Mouse (Mus musculus) gastrocnemius, postnatal 36 days (tissue): ENCODE measurements around the gene Rab2b. TPM values are rescaled to one million over a fixed set of nuclear protein-coding genes. Genes with fewer than 3 reads are reported as not detected.
"Not testable (repeated sequence)": the region's sequence is repeated elsewhere in the genome, so short reads cannot be mapped to it uniquely, and the experiment has no call there.

Experiments used
- DNase-seq, 2 experiments: peaks; one replicate each; pipeline ENCODE4 v3.0.0; 2022
- intact Hi-C: fragments of 180-260 bp; cut with DNase I; formaldehyde crosslinking; loops from one replicate; pipeline ENCODE4 v1.15.1; 2025
- long read RNA-seq, 2 experiments: library from polyadenylated mRNA; stranded (forward); transcript quantifications; one replicate each; pipeline ENCODE4 v2.0.0; 2021
- total RNA-seq, 2 experiments: library from RNA; stranded (reverse); gene quantifications; 2 replicates each; pipeline ENCODE4 v1.2.3; 2021

The Rab2b gene
- total RNA-seq: 1 to 10 TPM; 2.0 to 3.0 TPM
- long read RNA-seq, experiment 1: 0 reads
- long read RNA-seq, experiment 2, partial matches to known transcripts: 0 of 2 reads
- long read RNA-seq, experiment 2, other reads (novel, unspliced or antisense): 1 of 2 reads

GRCm38 (mm10) chr14:52278932-52279746 lies at the start of gene Rab2b, which contains the start of gene Tox4:
TSS of gene Rab2b (minus strand) at chr14:52279545.
TSS of gene Tox4 (plus strand) at chr14:52279146.
- intact Hi-C loops: loop anchor here (2.0 kb wide), 1 partner anchor 22 kb away; the partner anchor contains the start of gene Chd8
- peak; percentile 97 for DNase-seq

- no peak for DNase-seq
- intact Hi-C loops: no loop called here
Measured at GRCm38 (mm10) chr14:52327910-52328812, 48.8 kb upstream of the Rab2b start, which contains the start of gene Sall2. TSS of gene Sall2 (minus strand) at chr14:52328762.

GRCm38 (mm10) chr14:52327375-52327901 lies 48.1 kb upstream of the Rab2b start:
- intact Hi-C loops: no loop called here
- no peak for DNase-seq

GRCm38 (mm10) chr14:52325890-52326289 lies 46.5 kb upstream of the Rab2b start:
- DNase-seq: no peak
- intact Hi-C loops: no loop called here

- intact Hi-C loops: loop anchor here (10.0 kb wide), 1 partner anchor 435 kb away; the partner anchor contains the start of gene Mettl17
Measured at GRCm38 (mm10) chr14:52319361-52319760, 40.0 kb upstream of the Rab2b start.

GRCm38 (mm10) chr14:52316441-52317225 lies 37.3 kb upstream of the Rab2b start:
- no peak for DNase-seq
- intact Hi-C loops: loop anchor here (10.0 kb wide), 1 partner anchor 432 kb away; the partner anchor contains the start of gene Mettl17

More at GRCm38 (mm10) chr14:52319361-52319760, 40.0 kb upstream of the Rab2b start:
- no peak for DNase-seq

GRCm38 (mm10) chr14:52315792-52316440 lies 36.6 kb upstream of the Rab2b start:
- intact Hi-C loops: loop anchor here (10.0 kb wide), 1 partner anchor 431 kb away; the partner anchor contains the start of gene Mettl17
- DNase-seq: peak; percentile 36 to 46

GRCm38 (mm10) chr14:52315283-52315780 lies 36.0 kb upstream of the Rab2b start:
- intact Hi-C loops: loop anchor here (10.0 kb wide), 1 partner anchor 431 kb away; the partner anchor contains the start of gene Mettl17
- DNase-seq: no peak

- intact Hi-C loops: loop anchor here (10.0 kb wide), 1 partner anchor 430 kb away; the partner anchor contains the start of gene Mettl17
- no peak for DNase-seq
Measured at GRCm38 (mm10) chr14:52314808-52315150, 35.4 kb upstream of the Rab2b start.

- DNase-seq: no peak
- intact Hi-C loops: loop anchor here (10.0 kb wide), 1 partner anchor 429 kb away; the partner anchor contains the start of gene Mettl17
Measured at GRCm38 (mm10) chr14:52313931-52314807, 34.8 kb upstream of the Rab2b start.

GRCm38 (mm10) chr14:52310906-52311305 lies 31.6 kb upstream of the Rab2b start:
- DNase-seq: no peak
- intact Hi-C loops: loop anchor here (10.0 kb wide), 1 partner anchor 426 kb away; the partner anchor contains the start of gene Mettl17

- DNase-seq: not testable (repeated sequence)
- intact Hi-C loops: loop anchor here (10.0 kb wide), 1 partner anchor 426 kb away; the partner anchor contains the start of gene Mettl17
Measured at GRCm38 (mm10) chr14:52310343-52310742, 31.0 kb upstream of the Rab2b start.

GRCm38 (mm10) chr14:52306100-52306499 lies 26.8 kb upstream of the Rab2b start:
- intact Hi-C loops: no loop called here
- no peak for DNase-seq

GRCm38 (mm10) chr14:52304644-52305271 lies 25.4 kb upstream of the Rab2b start, which contains the start of gene Mettl3:
TSS of gene Mettl3 (minus strand) at chr14:52305128.
- intact Hi-C loops: no loop called here

GRCm38 (mm10) chr14:52303517-52303916 lies 24.2 kb upstream of the Rab2b start:
- intact Hi-C loops, DNase-seq: not testable (repeated sequence)

More at GRCm38 (mm10) chr14:52304644-52305271, 25.4 kb upstream of the Rab2b start, which contains the start of gene Mettl3:
- peak; percentile 88 to 90 for DNase-seq

GRCm38 (mm10) chr14:52295558-52296264 lies 16.4 kb upstream of the Rab2b start:
- DNase-seq: no peak
- intact Hi-C loops: loop anchor here (5.0 kb wide), 1 partner anchor 42 kb away; no protein-coding TSS in a partner anchor
